Mouse (Mus musculus) cerebellum, adult (tissue): ENCODE measurements around the gene Osgepl1.
"Not testable (repeated sequence)": the region's sequence is repeated elsewhere in the genome, so short reads cannot be mapped to it uniquely, and the experiment has no call there.

Experiments
- ATAC-seq: cut with Nextera tagmentation; 2 replicates; pipeline ENCODE4 v1.9.2; 2017; ENCODE audit warnings: mild to moderate bottlenecking, moderate library complexity, mixed read lengths; ENCODE audit not compliant: insufficient number of reproducible peaks, low FRiP score, low TSS enrichment

The Osgepl1 gene

GRCm38 (mm10) chr1:53312989-53313967, at the start of gene Osgepl1:
Gene Osgepl1 (plus strand): TSS chr1:53313624.
- ATAC-seq, result peak; percentile 92

- ATAC-seq, result not testable (repeated sequence)
These were observed 48.3 kb upstream of the Osgepl1 start for GRCm38 (mm10) chr1:53264958-53265612.

- no peak for ATAC-seq
These were observed 43.5 kb upstream of the Osgepl1 start for GRCm38 (mm10) chr1:53269901-53270300.

DNA sequence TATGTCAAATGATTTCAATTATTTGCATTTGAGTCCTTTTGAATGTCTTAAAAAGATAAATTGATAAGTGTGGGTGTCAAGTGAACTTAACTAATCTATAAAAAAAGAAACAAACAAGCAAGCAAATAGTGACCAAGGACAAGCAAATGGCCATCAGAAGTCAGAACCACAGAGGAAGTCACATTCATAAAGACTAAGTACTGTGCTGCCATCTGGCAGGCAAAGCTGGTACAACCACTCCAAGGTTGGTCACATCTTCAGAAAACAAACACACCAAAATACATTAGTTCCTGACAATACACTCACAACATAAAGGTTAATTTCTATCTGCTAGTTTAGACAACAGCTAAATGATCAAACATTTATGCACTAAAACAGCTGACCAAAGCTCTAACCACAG, 40.8 kb upstream of the Osgepl1 start:
- peak; percentile 91 for ATAC-seq

DNA sequence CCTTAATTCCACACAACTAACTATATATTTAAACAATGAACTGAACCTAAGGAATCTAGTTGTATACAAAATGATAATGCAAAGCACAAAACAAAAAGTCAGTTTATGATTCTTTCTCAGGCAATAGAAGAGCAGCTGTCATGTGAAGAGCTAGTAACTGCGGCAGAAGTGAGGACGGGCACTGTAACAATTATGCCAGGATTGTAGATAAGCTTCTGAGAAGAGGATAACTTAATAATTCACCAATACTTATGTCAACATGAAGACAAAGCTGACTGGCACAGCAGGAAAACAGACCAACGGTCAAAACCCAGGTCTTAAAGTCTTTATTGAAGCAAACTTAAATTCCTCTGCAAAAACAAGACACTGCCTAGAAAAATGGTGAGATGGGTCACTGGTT, 22.2 kb upstream of the Osgepl1 start:
- no peak for ATAC-seq

- peak; percentile 94 for ATAC-seq
These were observed 16.6 kb upstream of the Osgepl1 start, which contains the start of the genes Pms1, Ormdl1 and Gm28778 for GRCm38 (mm10) chr1:53296581-53297383. Gene Pms1 (minus strand): TSS chr1:53297018. Gene Ormdl1 (plus strand): TSS chr1:53297095. Gene Gm28778 (plus strand): TSS chr1:53297111.

DNA sequence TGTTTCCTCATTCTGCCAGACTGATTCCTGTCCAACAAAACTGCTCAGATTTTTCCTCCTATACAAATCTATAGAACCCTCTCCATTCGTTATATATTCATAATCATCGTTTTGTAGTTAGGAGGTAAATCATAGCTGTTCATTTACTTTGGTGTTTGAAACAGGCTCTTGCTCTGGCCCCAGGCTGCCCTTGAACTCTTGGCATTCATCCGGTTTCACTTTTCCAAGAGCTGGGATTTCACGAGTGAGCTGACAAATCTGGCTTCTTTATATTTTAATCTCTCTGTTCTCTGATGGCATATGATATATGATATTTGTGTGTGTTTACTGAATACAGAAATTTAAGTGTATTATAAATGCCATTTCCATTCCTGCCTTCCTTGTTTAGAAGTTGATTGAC, 12.9 kb upstream of the Osgepl1 start:
- no peak for ATAC-seq

DNA sequence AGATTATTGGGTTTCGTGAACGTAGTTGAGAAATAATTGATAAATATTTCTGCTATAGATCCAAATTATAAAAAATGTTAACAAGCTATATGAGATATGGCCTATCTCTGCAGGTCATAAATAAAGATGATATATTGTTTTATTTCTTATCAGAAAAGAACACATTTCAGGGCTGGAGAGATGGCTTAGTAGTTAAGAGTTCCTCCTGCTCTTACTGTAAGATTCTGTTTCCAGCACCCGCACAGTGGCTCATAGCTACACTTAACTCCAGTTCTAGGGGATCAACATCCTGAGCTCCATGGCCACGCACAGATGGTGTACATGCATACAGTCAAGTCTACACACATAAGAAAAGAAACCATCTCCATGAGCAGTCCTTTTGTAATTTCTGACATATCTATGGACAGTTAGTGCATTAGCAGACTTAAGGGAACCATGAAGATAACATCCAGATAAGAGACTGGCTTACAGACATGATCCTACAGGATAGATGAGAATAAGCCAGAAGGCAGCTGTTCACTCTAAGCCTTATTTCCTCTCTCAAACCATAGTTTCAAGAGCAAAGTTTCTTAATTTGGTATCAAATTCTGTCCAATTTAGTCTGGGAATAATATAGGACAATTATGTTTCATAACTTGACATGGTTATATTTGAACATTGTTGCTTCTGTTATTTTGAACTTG, 8.4 kb downstream of the Osgepl1 start:
- ATAC-seq, result no peak

GRCm38 (mm10) chr1:53323254-53323653, 9.8 kb downstream of the Osgepl1 start:
- no peak for ATAC-seq

GRCm38 (mm10) chr1:53324277-53324676, 10.9 kb downstream of the Osgepl1 start:
- no peak for ATAC-seq

DNA sequence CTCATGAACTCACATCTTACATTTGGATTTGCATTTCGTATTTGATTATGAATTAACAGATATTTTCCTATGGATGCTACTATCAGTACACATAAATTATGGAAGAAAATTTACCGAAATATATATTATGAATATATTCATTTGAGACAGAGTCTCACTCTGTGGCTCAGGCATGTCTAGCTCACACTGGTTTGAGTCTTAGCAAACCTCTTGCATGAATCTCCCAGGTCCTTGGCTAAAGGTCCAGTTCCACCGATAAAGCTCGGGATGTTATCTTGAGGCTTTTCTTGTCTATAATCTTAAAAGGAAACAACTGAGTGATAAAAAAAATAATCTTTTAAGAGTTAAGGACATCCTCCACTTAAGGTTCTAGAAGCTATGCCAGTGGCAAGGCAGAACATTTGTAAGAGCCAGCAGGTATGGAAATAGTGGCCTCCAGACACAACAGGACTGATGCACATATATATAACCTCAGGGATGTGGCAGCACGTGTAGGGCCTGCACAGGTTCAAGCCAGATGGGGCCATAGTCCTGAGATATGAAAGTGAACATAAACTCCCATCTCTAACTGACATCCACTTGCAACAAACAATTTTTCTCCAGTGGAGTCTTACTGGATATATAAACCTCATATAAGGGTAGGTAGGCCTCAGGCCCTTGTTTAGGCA, 11.5 kb downstream of the Osgepl1 start:
- ATAC-seq, result no peak

- not testable (repeated sequence) for ATAC-seq
These were observed 20.1 kb downstream of the Osgepl1 start for GRCm38 (mm10) chr1:53333527-53333926.

GRCm38 (mm10) chr1:53335465-53335864, 22.0 kb downstream of the Osgepl1 start:
- no peak for ATAC-seq

DNA sequence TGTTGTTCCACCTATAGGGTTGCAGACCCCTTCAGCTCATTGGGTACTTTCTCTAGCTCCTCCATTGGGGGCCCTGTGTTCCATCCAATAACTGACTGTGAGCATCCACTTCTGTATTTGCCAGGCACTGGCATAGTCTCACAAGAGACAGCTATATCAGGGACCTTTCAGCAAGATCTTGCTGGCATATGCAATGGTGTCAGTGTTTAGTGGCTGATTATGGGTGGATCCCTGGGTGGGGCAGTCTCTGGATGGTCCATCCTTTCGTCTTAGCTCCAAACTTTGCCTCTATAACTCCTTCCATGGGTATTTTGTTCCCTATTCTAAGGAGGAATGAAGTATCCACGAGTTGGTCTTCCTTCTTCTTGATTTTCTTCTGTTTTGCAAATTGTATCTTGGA, 24.0 kb downstream of the Osgepl1 start:
- ATAC-seq, result not testable (repeated sequence)

- no peak for ATAC-seq
These were observed 27.6 kb downstream of the Osgepl1 start for GRCm38 (mm10) chr1:53341071-53341470.

DNA sequence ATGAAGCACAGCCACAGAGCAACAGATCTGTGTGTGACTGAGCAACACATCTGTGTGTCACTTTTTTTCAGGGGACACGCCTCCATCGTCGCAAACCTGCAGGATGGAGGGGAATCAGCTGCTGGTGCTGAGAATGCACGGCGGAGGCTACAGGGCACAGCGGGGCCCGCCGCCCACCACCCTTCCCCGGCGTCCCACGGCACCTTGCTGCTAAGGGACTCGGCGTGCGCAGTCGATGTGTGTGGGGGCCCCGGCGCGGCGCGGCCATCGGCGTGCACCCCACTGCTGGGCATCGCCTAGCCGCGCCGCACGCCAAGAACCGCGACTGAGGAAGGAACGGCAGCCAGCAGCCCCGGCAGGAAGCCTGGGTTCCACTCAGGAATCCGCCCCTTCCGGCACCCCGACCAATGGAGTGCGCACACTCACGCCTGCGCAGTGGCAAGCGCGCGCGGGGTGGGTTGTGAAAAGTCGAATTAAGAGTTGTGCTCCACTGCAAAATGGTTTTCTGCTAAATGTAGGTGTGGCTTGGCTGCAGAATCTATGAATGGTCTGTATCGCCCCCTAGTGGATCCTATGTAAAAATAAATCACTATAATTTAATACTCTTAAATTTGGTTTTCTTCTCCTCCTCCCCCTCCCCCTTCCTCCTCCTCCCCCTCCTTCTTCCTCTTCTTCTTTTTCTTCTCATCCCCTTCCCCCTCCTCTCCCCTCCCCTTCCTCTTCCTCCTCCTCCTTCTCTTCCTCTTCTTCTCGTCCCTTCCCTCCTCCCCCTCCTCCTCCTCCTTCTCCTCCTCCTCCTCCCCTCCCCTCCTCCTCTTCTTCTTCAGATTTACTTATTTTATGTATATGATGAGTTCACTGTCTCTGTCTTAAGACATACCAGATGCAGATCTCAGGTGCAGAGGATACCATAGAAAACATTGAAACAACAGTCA, 39.2 kb downstream of the Osgepl1 start, which contains the start of the genes Asdurf, Gm28551 and Asnsd1:
Asdurf (minus strand) TSS at position 293 of the 935 bp plus-strand sequence.
Gm28551 (minus strand) TSS at position 341 of the 935 bp plus-strand sequence.
Asnsd1 (minus strand) TSS at position 426 of the 935 bp plus-strand sequence.
- ATAC-seq, result peak; percentile 100

- no peak for ATAC-seq
These were observed 45.6 kb downstream of the Osgepl1 start for GRCm38 (mm10) chr1:53358988-53359387.
